In the genomic region with DNA sequence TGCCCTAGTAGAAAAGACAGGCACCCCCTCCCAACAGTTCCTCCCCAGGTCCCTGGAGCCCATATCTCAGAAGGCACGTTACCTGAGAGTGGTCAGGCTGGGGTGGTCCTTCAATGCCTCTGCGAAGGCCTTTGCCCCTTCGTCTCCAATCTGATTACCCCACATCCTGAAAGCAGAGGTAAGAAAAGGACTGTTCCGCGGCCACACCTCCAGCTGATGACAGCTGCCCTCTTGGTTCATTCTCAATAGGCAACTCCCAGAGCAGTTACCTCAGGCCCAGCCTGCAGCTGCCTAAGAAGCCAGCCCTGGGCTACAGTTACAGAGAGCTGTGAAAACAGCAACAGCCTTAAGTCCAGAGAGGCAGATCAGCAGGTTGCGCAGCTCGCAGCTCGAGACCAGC, we compare ENCODE assay signal across 29 mouse cellular contexts. TPM values are rescaled to one million over a fixed set of nuclear protein-coding genes. Genes with fewer than 3 reads are reported as not detected.
A peak's percentile ranks its signal among the peaks of the same experiment; 100 is the strongest.
DNase-seq lines count a peak whose midpoint lies in the region; ATAC-seq and TF ChIP-seq lines count a peak whose summit lies in the region.
"Had no signal": no experiment of that assay in that cellular context is flagged by ENCODE, and none has a peak within 500 bp of the region (broad histone marks: within the 10 kb centered on the region; RNA-seq: fewer than 3 reads in every experiment).

No protein-coding gene starts in this region.

- intact Hi-C loops in heart, adult 2 months (cut with DNase I), result loop anchor here (5.0 kb wide), 1 partner anchor 38 kb away; the partner anchor contains the start of gene Nod1

- no peaks in the 10 kb centered on the region for H3K27me3 ChIP-seq in heart, adult 2 months (ENCODE audit: control insufficient read depth, insufficient read depth, low read length)
- no peaks in the 10 kb centered on the region for H3K27me3 ChIP-seq in forebrain, embryonic 10.5 days (ENCODE audit: poor library complexity, severe bottlenecking)
- H3K27me3 ChIP-seq: embryonic facial prominence, embryonic 13.5 days; heart, embryonic 12.5 days; kidney, embryonic 15.5 days; limb, embryonic 13.5 days; neural tube, embryonic 15.5 days had no signal

- H3K9ac ChIP-seq in heart, adult 2 months (ENCODE audit: low read depth, low read length), result no peak overlapping the region
- H3K9ac ChIP-seq: embryonic facial prominence, embryonic 13.5 days; heart, embryonic 12.5 days; kidney, embryonic 15.5 days; limb, embryonic 13.5 days; neural tube, embryonic 15.5 days had no signal

- ATAC-seq in common myeloid progenitor, adult 5-6 weeks (replicated peaks; ENCODE audit: low read depth, poor library complexity, severe bottlenecking), result peak; percentile 27; the same call in 1 of the 2 replicates
- peak; percentile 17; the same call in 1 of the 2 replicates for ATAC-seq in neutrophil, adult 5-6 weeks (ENCODE audit: extremely low read depth, insufficient number of reproducible peaks, low FRiP score, poor library complexity, severe bottlenecking)
- ATAC-seq: CD4-positive, CD25-positive, alpha-beta regulatory T cell, adult 4 months; forebrain, embryonic 16.5 days; hindbrain, postnatal 0 days; intestine, embryonic 16.5 days had no signal

- peak overlapping the region; percentile 54 for H3K27ac ChIP-seq in heart, adult 2 months
- H3K27ac ChIP-seq in forebrain, embryonic 10.5 days, result no peak overlapping the region
- H3K27ac ChIP-seq: embryonic facial prominence, embryonic 13.5 days; hindbrain, postnatal 0 days; kidney, embryonic 15.5 days; limb, embryonic 13.5 days; neural tube, embryonic 15.5 days had no signal

- H3K4me3 ChIP-seq in heart, adult 2 months, result no peak overlapping the region
- H3K4me3 ChIP-seq in forebrain, embryonic 10.5 days, result no peak overlapping the region
- H3K4me3 ChIP-seq: embryonic facial prominence, embryonic 13.5 days; erythroblast, embryonic 14.5 days; heart, embryonic 12.5 days; kidney, embryonic 15.5 days; limb, embryonic 13.5 days; neural tube, embryonic 15.5 days had no signal

- DNase-seq in heart, adult 2 months, result peak; percentile 11 to 37
- no peak for DNase-seq in heart, adult 18-20 months
- peak; percentile 49 for DNase-seq in lung, postnatal 36 days
- DNase-seq in lung, postnatal 14 days, result no peak
- DNase-seq in forebrain, embryonic 10.5 days (ENCODE audit: extremely low spot score, low spot score), result no peak
- no peak for DNase-seq in cerebellum, adult 8-10 months
- DNase-seq: adrenal gland, postnatal 25 days; cerebellum, adult 11-12 months; cerebellum, postnatal 14 days; embryo, embryonic 11 days; gastrocnemius, postnatal 25 days; heart, postnatal 10 days; layer of hippocampus, adult 9-11 months; retina, postnatal 1 day; right cerebral cortex, postnatal 25 days; thymus, adult 18-20 months; thymus, postnatal 36 days had no signal

- H3K79me2 ChIP-seq in heart, adult 2 months (replicated peaks; ENCODE audit: control insufficient read depth, insufficient read depth, low read length), result no peaks in the 10 kb centered on the region

- no peak for TF ChIP-seq POLR2A in heart, adult 2 months (IDR thresholded peaks at IDR 0.05; ENCODE audit: insufficient read depth, low read depth, low read length)

- no peak for TF ChIP-seq EP300 in heart, adult 2 months (IDR thresholded peaks at IDR 0.05; ENCODE audit: insufficient read depth, low read depth, low read length)

- H3K36me3 ChIP-seq in heart, adult 2 months (ENCODE audit: control insufficient read depth, insufficient read depth, low read length), result peaks cover 6% of the 10 kb centered on the region
- no peaks in the 10 kb centered on the region for H3K36me3 ChIP-seq in forebrain, embryonic 10.5 days (replicated peaks)
- H3K36me3 ChIP-seq: embryonic facial prominence, embryonic 13.5 days; kidney, embryonic 15.5 days; neural tube, embryonic 15.5 days had no signal

- H3K4me1 ChIP-seq in heart, adult 2 months (ENCODE audit: control insufficient read depth, insufficient read depth, low read length), result peaks cover 15% of the 10 kb centered on the region
- H3K4me1 ChIP-seq in forebrain, embryonic 10.5 days, result 0 out of 2 replicates have a peak, but pooled peaks cover under 1% of the 10 kb centered on the region
- H3K4me1 ChIP-seq: embryonic facial prominence, embryonic 13.5 days; kidney, embryonic 15.5 days; limb, embryonic 13.5 days; neural tube, embryonic 15.5 days had no signal

- WGBS in heart, adult 2 months, result 70% methylated on average over 8 of the region's 8 CpGs
- WGBS in forebrain, embryonic 10.5 days, result 91% methylated on average over 8 of the region's 8 CpGs

- TF ChIP-seq CTCF in heart, adult 2 months (IDR thresholded peaks at IDR 0.05), result no peak

- H3K9me3 ChIP-seq in forebrain, embryonic 10.5 days, result no peaks in the 10 kb centered on the region
- H3K9me3 ChIP-seq: embryonic facial prominence, embryonic 13.5 days; kidney, embryonic 15.5 days; limb, embryonic 13.5 days; neural tube, embryonic 15.5 days had no signal

RNA-seq across cellular contexts. Expression of gene Nod1, which starts 38.1 kb away (rescaled TPM):
- 10 to 100 TPM; 17.3 to 18.6 TPM for total RNA-seq in heart, adult 2 months (2021)
- polyA plus RNA-seq in heart, adult 2 months (2012; rRNA removed), result 23.6 and 25.7 TPM in 2 replicates
- 10 to 100 TPM; 17.0 to 19.2 TPM for total RNA-seq in heart, adult 18-20 months (2021)
- total RNA-seq in common myeloid progenitor, adult 5-6 weeks (2017), result 3.2 and 3.5 TPM in 2 replicates
- 44.9 and 46.8 TPM in 2 replicates for total RNA-seq in neutrophil, adult 5-6 weeks (2017)
- polyA plus RNA-seq in forebrain, embryonic 10.5 days (2016; fragmentation: Nextera tagmentation; extraction: Ambion mirVana), result 1.1 and 1.2 TPM in 2 replicates

RNA-seq across cellular contexts. Expression of gene Ggct, which starts 58.4 kb away (rescaled TPM):
- 10 to 100 TPM; 26.5 to 29.1 TPM for total RNA-seq in heart, adult 2 months (2021)
- 6.8 and 7.8 TPM in 2 replicates for polyA plus RNA-seq in heart, adult 2 months (2012; rRNA removed)
- total RNA-seq in heart, adult 18-20 months (2021), result 10 to 100 TPM; 21.5 to 28.2 TPM
- 29.9 and 32.4 TPM in 2 replicates for total RNA-seq in common myeloid progenitor, adult 5-6 weeks (2017)
- 35.7 and 57.7 TPM in 2 replicates for total RNA-seq in neutrophil, adult 5-6 weeks (2017)
- polyA plus RNA-seq in forebrain, embryonic 10.5 days (2016; fragmentation: Nextera tagmentation; extraction: Ambion mirVana), result 8.9 and 10.5 TPM in 2 replicates

Comparison
In these comparisons a context has a peak if more than half of its experiments do, and no peak if none do; other contexts are left out.
1. DNase-seq: peak in heart, adult 2 months (2 of 2) and lung, postnatal 36 days (single experiment); none in heart, adult 18-20 months (0 of 2), lung, postnatal 14 days (single experiment), forebrain, embryonic 10.5 days (single experiment) and cerebellum, adult 8-10 months (single experiment).